Mouse (Mus musculus): ENCODE results near the gene Map2k2.

Gene Map2k2

DNA sequence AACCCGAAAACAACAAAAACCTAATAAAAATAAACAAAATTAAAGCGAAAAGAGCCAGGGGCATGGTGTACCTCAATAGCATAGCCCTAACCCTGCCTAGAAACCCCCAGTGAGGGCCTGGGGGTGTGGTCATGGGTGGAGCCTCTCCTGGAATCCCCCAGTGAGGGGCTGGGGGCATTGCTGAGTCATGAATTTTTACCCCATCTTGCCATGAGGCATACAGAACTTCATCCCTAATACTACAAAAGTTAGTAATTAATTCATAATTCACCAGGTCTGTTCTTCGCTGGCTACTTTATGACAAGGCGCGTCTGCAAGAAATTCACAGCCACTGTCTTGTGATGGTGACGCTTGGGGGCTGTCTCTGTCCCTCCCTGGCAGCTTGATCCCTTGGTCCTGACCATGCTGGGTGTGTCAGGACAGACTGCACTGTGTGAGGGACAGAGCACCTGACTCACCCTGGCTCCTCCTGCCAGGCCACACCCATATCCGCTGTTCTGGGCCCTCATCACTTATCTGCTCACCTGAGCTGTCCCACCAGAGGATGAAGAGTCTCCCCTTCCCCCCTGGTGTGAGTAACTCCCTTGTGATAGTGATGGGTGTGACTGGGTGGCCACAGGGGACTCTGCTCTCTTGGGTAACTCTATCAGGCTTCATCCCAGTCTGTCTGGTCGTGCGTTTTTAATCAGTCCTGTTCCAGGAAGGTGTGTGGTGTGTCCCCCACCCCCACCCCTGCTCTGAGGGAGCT, 10.6 kb upstream of the Map2k2 start:
- in situ Hi-C loops (cut with MboI, MseI), result no loop called here

DNA sequence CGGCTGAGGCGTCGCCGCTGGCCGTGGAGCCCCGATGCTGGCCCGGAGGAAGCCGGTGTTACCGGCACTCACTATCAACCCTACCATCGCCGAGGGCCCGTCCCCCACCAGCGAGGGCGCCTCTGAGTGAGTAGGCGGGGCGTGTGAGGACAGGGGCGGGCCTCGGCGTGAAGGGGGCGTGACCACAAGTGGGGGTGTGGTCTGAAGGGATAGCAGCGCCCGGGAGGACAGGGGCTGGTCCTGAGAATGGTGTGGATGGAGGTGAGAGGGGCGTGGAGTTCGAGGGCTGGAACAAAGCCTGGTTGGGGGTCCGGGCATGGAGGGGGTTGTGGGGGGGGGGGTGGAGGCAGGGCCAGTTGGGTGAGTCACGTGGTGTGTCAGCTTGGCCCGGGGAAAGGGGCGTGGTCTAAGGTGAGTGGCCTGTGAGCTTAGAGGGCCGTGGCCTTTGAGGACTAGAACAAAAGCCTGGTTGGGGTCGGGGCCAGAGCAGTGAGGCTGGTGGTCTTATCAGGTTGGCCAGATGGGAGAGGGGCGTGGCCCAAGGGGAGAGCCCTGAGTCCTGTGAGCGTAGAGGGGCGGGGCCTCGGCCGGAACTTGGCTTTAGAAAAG, 502 bp downstream of the Map2k2 start:
- in situ Hi-C loops (cut with MboI, MseI), result no loop called here

DNA sequence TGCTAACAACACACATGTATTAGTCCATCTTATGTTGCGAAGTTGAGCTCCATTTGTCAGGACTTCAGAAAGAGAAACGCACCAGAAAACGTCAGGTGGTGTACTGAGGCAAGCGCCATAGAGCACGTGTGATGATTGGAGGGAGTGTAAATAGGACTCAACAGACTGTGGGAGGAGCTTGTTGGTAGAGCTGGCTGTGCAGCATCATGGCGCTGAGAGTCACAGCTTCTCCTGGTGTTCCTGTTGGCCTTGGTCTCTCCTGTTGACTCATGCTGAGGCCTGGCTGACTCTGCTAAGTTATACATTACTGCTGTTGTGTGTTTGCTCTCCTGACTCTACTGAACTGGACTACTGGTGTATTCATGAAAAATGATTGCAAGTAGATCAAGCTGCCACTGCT, 7.2 kb downstream of the Map2k2 start:
- in situ Hi-C loops (cut with MboI, MseI), result no loop called here

DNA sequence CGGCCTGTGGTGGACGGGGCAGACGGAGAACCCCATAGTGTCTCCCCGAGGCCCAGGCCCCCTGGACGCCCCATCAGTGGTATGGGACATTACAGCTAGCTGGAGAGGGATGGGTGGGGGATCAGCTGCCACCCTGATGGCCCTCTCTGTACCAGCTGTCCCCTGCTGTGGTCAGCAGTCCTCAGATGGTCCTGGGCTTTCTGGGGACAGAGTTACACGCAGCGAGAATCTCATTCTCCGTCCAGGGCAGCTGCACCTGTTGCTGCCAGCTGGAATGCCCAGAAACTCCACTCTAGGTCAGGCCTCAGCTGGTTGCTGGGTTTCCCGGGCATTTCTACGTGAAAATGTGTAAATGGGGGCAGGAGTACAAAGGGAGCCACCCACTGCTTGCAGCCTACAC, 13.9 kb downstream of the Map2k2 start:
- in situ Hi-C loops (cut with MboI, MseI), result no loop called here

DNA sequence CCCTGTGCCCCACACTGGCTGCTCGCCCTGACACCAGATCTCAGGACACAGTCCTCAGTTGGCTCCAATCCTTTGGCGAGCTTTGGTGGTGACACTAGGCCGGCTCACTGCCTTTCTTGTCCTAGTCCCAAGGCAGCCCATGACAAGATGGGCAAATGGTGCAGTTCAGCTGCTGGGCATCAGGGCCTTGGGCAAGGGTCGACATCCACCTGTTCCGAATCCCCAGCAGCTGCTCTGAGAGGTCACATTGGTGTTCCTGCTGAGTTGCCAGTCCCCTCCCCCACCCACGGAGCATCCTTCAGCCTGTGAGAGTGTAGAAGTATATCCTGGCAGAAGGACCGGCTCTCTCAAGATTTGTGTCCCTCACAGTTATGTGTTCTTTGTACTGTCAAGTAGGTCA, 14.9 kb downstream of the Map2k2 start:
- in situ Hi-C loops (cut with MboI, MseI), result no loop called here

DNA sequence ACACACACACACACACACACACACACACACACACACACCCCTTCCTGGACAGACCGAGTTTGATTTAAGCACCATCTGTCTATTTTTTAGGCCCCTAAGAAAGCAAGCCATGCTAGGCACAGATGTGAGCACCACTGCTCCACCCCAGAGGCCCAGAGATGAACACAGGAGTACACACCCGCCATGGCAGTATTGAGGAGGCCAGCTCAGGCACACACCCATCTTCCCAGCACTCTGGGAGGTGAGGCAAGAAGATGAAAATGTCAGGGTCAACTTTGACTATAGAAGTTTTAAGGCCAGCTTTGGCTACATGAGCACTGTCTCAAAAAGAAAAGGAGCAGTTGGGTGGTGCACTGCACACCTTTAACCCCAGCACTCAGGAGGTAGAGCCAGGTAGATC, 17.2 kb downstream of the Map2k2 start:
- in situ Hi-C loops (cut with MboI, MseI), result no loop called here

DNA sequence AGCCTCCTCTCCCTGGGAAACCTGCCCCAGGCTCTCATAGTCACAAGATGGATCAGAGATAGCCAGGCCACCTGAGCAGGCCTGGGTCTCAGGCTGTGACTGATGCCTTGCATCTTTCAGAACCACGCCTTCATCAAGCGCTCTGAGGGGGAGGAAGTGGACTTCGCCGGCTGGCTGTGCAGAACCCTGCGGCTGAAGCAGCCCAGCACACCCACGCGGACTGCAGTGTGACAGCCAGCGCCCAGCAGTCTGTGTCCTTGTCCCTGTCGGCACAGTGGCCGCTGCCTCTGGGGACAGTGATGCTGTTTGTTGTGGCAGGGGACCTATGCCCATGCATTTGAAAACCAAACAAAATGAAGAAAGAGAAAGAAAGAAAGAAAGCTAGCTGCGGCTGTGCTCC, 17.8 kb downstream of the Map2k2 start:
- in situ Hi-C loops (cut with MboI, MseI), result no loop called here

DNA sequence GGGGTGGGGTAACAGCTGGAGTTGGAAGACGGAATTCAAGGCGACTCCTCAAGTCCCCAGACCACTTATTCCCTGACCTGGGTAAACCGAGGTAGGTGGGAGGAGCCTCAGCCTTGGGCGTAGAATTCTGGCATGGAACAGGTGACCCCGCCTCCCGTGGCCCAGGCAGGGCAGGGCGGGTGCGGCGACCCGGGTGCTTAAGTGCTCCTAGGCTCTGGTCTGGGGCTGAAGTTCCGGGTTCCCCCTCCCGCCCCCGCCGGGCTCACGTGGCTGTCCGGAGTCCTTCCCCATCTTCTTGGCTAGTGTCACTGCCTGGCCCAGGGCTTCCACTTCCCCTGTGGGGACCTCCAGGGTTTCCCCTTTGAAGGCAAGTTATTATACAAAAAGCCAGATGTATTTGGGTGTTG, 28.5 kb downstream of the Map2k2 start:
- in situ Hi-C loops (cut with MboI, MseI), result no loop called here

DNA sequence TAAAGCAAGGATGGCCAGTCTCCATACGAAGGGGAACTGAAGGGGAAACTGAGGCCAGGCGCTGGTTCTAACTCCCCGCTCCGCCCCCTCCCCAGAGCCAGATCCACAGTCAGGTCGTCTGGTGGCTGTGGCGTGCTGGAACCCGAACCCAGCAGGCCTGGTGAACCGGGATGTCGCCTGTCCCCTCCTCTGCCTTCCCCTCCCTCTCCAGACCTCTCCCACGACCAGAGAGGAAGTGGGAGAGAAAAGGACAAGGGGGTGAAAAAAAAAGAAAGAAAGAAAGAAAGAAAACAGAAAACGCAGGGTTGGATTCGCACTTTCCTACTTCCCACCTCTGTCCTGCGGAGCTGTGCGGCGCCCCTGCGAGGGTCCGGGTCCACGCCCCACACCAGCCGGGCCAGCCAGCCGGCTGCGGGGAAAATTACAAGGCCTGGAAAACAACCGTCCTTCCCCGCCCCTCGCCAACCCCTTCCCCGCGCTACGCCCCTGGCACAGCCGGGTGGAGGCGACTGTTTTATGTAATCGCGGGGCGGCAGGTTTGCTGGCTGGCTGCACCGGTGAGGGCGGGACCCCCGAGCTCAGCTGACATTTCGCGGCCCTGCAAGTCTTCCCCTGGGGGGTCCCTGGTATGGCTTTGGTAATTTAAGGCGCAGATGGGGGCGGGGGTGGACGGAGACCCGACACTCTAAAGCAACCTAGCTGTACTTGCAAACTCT, 29.4 kb downstream of the Map2k2 start, which contains the start of gene Zbtb7a:
Zbtb7a (plus strand) TSS at position 255 of the 716 bp plus-strand sequence.
- in situ Hi-C loops (cut with MboI, MseI), result no loop called here

DNA sequence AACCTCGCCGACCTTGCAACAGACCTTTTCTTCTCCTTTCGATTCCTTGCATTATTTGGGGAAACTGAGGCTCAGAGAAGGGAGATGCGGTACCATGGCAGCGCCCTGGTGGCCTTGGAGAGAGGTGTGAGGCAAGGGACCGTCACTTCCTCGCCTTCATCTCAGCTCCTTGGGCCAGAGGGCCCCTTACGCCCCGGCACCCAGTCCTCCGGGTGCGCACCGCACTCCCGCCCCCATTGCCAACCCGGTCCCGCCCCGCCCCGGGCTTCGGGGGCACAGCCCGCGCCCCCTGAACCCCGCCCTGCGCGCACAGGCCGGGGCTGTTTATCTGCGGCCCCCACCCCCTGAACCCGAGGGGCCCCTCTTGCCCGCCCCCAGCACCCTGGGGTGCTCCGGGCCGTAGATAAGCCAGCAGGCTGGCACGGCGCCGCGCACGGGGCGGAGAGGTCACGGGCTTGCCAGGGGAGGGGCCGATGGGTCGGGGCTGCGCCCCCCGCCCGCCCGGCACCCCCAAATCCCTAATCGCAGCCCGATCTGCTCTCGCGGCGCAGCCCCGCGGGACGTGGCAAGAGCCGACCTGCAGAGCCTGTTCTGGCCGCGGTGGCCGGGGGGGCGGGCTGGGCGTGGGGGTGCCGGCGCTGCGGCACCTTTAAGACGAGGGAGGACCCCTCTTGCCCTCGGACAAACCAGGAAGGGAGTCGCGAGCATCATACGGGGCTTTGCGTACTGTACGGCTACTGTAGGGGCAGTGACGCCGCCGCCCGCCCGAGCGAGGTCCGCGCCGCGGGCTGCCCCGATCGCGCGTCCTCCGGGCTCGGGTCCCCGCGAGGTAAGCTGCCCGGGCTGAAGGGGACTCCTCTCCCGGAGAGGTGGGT, 30.4 kb downstream of the Map2k2 start:
- in situ Hi-C loops (cut with MboI, MseI), result no loop called here

DNA sequence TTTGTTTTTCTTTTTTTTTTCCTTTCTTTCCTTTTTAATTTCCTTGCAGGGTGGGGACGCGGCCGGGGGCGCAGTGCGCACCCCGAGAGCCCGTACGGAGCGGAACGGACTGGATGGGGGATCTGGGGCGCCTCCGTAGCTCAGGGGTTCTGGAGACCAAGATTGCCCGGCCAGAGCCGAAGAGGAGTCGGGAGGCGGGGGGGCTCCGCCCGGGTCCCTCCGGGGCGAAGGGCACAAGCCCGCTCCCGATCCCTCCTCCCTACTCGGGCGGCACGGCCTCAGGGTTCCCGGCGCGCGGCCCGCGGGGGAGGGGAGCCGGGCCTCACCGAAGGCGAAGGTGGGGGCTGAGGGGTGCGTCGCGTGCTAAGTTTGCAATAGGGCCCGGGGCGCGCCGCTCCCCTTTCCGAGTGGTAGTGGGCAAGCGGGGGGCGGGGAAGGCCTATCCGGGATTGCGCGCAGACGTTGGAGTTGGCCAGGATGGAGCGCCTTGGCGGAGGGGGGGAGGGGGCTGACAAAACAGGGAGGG, 31.1 kb downstream of the Map2k2 start:
- in situ Hi-C loops (cut with MboI, MseI), result no loop called here

DNA sequence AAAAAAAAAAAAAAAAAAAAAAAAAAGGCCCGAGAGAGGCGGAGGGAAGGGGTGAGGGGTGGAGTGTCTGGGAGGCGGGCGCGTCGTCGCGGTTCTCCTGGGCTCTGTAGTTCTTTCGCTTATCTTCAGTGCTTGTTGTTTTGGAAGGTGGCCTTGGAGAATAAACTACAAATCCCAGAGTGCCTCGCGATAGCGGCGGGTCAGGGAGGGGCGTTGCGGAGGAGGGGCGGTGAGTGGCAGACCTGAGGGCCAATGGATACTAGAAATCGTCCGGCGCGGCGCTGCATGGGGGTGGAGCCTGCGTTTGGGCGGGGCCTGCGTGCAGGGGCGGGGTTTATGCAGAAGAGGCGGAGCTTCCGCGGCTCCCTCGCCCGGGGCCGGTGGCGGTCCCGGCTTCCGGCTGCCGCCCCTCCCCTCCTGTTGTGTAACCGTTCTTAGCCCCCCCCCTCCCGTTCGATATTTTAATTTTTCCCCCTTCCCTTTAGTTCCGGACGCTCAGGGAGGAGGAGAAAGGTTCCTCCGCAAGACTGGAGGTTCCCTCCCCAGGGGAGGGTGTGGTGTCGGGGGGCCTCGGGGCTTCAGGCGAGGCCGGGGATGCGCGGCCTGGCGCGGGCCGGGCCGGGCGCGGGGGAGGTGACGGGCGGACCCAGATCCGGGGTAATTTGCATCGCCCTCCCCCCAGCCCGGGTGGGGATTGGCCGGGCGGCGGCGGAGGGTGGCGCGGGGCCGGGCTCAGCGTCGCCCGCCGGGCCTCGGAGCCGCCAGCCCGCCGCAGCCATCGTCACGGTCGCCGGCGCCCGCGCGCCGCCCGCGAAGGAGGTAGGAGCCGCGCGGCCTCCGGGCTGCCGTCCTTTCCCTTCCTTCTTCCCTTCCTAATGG, 31.8 kb downstream of the Map2k2 start:
- in situ Hi-C loops (cut with MboI, MseI), result no loop called here

DNA sequence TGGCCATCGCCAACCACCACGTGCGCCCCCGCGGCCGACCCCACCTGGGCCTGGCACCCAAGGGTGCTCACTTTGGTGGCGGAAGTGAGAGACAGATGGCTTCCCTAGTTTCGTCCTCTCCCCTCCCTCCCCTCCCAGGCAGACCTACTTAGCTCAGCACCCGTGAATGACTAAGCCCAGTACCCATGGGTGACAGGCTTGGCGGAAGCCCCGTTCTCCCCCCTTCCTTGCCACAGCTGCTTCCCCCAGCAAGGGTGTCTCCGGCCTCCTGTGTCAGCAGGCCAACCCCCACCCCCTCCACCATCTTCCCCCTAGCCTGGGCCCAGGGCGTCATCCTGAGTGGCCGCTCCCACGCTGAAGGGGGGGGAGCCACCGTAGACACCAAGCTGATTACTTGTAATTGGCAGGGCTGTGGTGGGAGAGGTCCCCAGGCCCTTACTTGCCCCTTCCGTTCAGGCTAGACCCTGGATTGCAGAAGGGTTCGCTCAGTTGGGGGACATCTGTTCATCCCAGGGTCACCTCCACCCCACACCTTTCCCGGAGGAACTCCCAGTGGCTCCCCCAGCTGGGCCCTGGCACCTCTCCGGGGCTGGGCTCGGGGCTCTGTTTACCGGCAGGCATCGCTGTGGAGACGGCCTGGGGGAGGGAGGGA, 32.5 kb downstream of the Map2k2 start:
- in situ Hi-C loops (cut with MboI, MseI), result no loop called here

DNA sequence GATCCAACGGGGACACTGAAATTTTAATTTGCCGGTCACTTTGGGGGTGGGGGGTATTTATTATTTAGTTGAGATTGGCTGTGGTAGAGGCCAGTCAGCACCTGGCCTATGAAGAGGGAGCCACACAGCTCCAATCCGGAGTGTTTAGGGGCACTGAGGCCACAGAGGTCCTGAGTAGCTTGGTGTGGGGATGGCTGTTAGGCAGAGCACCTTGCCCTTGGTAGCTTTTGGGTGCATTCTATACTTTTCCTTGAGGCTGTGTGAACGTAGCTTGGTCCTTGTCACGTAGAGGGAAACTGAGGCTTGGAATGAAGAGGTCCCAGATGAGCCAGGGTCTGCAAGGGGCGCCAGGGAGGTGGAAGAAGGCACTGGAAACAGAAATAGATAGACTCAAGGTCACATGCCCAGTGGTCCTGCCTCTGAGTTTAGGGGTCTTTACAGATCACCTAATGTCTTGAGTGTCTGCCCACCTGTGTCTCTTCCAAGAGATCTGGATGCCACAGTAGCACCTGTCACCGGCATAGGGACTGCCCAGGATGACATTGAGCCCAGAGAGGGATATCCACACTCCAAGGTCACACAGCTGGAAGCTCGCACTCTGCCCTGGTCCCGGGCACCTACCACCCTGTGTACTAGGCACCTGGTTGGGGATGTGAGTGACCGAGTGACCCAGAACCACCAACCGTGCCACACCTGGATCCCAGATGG, 33.3 kb downstream of the Map2k2 start:
- in situ Hi-C loops (cut with MboI, MseI), result no loop called here

DNA sequence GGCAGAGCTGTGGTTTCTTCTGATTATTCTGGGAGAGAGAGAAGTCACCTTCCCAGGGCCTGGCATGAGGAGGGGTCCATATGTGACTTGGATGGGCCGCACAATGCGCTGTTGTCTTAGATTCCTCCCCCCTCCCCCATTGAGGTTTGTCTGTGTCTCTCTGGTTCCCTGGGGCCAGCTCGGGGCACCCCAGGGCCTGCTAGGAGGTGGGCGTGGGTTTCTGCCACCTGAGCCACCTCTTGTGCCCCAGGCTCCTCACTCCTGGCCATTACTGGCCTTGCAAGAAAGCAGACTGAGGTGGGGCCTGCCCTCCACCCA, 33.8 kb downstream of the Map2k2 start:
- in situ Hi-C loops (cut with MboI, MseI), result no loop called here

DNA sequence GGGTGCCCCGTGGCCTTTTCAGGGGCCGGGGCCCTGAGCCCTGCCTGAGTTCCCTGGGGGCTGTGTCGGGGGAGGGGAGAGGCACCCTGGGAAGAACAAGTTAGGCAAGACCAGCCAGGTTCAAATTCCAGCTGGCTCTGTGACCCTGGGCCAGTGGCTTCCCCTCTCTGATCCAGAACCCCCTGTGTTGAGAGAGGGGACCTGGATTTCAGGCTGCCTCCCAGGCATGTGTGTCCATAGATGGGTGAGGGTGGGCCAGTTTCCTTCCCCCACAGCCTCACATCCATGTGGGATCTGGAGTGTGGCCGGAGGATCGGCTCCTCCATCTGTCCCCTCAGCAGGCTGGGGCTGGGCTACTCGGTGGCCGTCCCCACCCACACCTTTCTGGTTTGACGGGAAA, 34.3 kb downstream of the Map2k2 start:
- in situ Hi-C loops (cut with MboI, MseI), result loop anchor here in 1 of 2 experiments (10.0 kb wide), 1 partner anchor 985 kb away; no protein-coding TSS in a partner anchor

DNA sequence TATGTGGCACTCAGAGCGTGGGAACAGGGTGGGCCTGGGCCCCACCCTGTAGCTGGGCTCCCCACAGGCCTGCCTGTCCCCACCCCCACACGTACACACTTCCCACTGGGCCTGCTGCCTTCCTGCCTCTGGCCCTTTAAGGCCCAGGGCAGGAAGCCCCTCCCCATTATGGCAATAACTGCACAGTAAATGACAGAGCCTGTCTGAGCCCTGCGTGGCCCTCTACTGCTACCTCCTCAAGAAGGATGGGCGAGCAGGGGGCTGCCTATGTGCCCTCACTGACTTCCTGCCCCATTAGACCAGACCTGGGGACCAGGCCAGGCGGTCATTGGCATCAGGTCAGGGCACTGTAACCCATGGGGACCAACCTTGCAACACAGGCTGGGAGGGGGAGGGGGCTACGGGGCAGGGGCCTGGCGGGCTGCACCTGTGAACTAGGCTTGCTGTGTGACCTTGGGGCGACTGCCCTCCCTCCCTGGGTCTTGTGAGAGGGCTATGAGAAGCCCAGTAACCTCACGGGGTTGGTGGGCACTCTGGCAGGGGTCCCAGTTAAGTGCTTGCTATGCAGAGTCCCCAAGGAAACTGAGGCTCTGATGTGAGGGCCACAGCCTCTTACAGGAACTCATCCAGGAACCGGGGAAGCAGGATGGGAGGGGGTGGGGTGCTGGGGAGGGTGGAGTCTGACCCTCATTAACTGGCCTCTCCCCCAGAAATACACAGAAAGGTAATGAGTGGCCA, 35.2 kb downstream of the Map2k2 start:
- in situ Hi-C loops (cut with MboI, MseI), result loop anchor here in 1 of 2 experiments (10.0 kb wide), 1 partner anchor 986 kb away; no protein-coding TSS in a partner anchor

DNA sequence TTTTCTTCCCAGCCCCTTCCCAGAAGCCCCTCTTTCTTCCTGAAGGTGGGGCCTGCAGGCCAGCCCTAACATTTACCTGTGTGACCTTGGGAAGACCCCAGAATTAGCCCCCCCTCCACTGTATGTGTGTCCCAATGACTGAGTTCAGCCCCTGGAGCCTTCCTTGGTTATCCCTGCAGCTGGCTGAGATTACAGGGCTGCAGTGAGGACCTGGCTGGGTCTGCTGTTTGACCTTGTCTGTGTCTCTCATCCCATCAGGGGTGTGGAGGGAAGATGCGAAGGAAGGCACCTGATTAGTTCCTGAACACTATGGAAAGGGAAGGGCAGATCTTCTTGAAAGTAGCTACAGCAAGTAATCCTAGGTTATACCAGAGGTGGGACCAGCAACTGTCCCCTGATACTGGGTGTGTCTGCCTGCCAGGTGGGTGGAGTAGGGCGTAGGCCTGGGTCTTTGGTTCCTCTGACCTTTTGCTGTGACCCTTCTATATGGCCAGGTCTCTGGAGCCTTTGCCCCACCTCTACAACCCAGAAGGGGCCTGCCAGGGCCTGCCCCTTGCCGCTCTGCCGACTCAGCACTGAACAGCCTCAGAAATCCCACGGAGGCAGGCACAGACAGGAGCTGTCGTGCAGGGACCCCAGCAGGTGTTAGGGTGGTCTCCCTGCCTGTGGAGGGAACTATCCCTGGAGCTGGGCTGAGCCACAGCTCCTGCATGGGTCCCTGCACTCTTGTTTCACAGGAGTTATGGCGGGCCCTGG, 35.9 kb downstream of the Map2k2 start:
- in situ Hi-C loops (cut with MboI, MseI), result loop anchor here in 1 of 2 experiments (10.0 kb wide), 1 partner anchor 987 kb away; no protein-coding TSS in a partner anchor

Measured in T-helper 17 cell (primary cell).